Comparison of ENCODE assay signal across 8 mouse cellular contexts in genomic region chr8:109692443-109693145, GRCm38 (mm10). TPM values are rescaled to one million over a fixed set of nuclear protein-coding genes. Genes with fewer than 3 reads are reported as not detected.
DNase-seq lines count a peak whose midpoint lies in the region; ATAC-seq and TF ChIP-seq lines count a peak whose summit lies in the region.

No protein-coding gene starts in this region.

- no peaks in the 10 kb centered on the region for H3K9me3 ChIP-seq in heart, embryonic 10.5 days
- no peaks in the 10 kb centered on the region for H3K9me3 ChIP-seq in lung, postnatal 0 days (ENCODE audit: low read length)

- H3K27me3 ChIP-seq in heart, embryonic 10.5 days (ENCODE audit: insufficient read depth, poor library complexity, severe bottlenecking) = no peaks in the 10 kb centered on the region
- no peaks in the 10 kb centered on the region for H3K27me3 ChIP-seq in lung, postnatal 0 days (replicated peaks; ENCODE audit: insufficient read depth, low read length)

- peak overlapping the region; percentile 99 for H3K4me3 ChIP-seq in heart, embryonic 10.5 days
- peak overlapping the region; percentile 98 for H3K4me3 ChIP-seq in lung, postnatal 0 days (ENCODE audit: low read depth, low read length)

- 1% methylated on average over 38 of the region's 38 CpGs for WGBS in heart, embryonic 10.5 days
- WGBS in lung, postnatal 0 days = 0% methylated on average over 36 of the region's 38 CpGs

- H3K27ac ChIP-seq in heart, embryonic 10.5 days = peak overlapping the region; percentile 96
- H3K27ac ChIP-seq in lung, postnatal 0 days (ENCODE audit: low read length) = peak overlapping the region; percentile 85

- peak; percentile 13 to 36 for ATAC-seq in hematopoietic stem cell, adult 5-6 weeks (replicated peaks in 1 of 2; ENCODE audit: insufficient read depth in 1 of 2, low FRiP score in 2 of 2, low TSS enrichment in 1 of 2, low read depth in 1 of 2, poor library complexity in 2 of 2, severe bottlenecking in 2 of 2)
- ATAC-seq in lung, postnatal 0 days = peak; percentile 66

- peaks cover 15% of the 10 kb centered on the region for H3K4me1 ChIP-seq in heart, embryonic 10.5 days
- peaks cover 7% of the 10 kb centered on the region for H3K4me1 ChIP-seq in lung, postnatal 0 days (ENCODE audit: insufficient read depth, low read depth, low read length)

- no peak for TF ChIP-seq CTCF in lung, postnatal 0 days (IDR thresholded peaks at IDR 0.05)

- no peak for TF ChIP-seq EP300 in lung, postnatal 0 days (IDR thresholded peaks at IDR 0.05)

- H3K36me3 ChIP-seq in heart, embryonic 10.5 days = peaks cover 10% of the 10 kb centered on the region; the same call in 1 of the 2 replicates
- no peaks in the 10 kb centered on the region for H3K36me3 ChIP-seq in lung, postnatal 0 days (ENCODE audit: insufficient read depth, low read length)

- peak; percentile 84 for DNase-seq in heart, embryonic 10.5 days (ENCODE audit: low spot score)
- no peak for DNase-seq in heart, adult 11 months
- DNase-seq in CD4-positive helper T cell, adult 2 months (ENCODE audit: low read depth, low spot score) = peak; percentile 23
- peak; percentile 47 for DNase-seq in c-Kit-negative CD71-positive TER-119-positive erythroid progenitor cells, embryonic 14.5 days (ENCODE audit: low read depth, low spot score)
- DNase-seq in lung, postnatal 0 days (ENCODE audit: low spot score) = peak; percentile 68
- no peak for DNase-seq in right cerebral cortex, postnatal 25 days
- no peak for DNase-seq in layer of hippocampus, postnatal 10 days (ENCODE audit: low spot score in 2 of 2)

- H3K4me2 ChIP-seq in lung, postnatal 0 days (replicated peaks; ENCODE audit: low read depth, low read length) = peak overlapping the region; percentile 62

- peak overlapping the region; percentile 89 for H3K9ac ChIP-seq in lung, postnatal 0 days (replicated peaks; ENCODE audit: low read depth)

RNA-seq across cellular contexts. Expression of gene Ist1, which starts 0.5 kb away (rescaled TPM):
- polyA plus RNA-seq in heart, embryonic 10.5 days (2016; fragmentation: Nextera tagmentation; extraction: Ambion mirVana) = 100 and 103 TPM in 2 replicates
- total RNA-seq in hematopoietic stem cell, adult 5-6 weeks (2017) = 87.7 and 109 TPM in 2 replicates
- 91.3 and 105 TPM in 2 replicates for polyA plus RNA-seq in lung, postnatal 0 days (2015; fragmentation: Nextera tagmentation; extraction: Ambion mirVana)
- total RNA-seq in layer of hippocampus, postnatal 10 days (2021) = 100 to 1,000 TPM in 1 of 2 experiments, 10 to 100 TPM in 1; 95.8 to 103 TPM

RNA-seq across cellular contexts. Expression of gene Zfp821, which starts 12.8 kb away (rescaled TPM):
- 18.5 and 23.4 TPM in 2 replicates for polyA plus RNA-seq in heart, embryonic 10.5 days (2016; fragmentation: Nextera tagmentation; extraction: Ambion mirVana)
- 7.6 and 8.9 TPM in 2 replicates for total RNA-seq in hematopoietic stem cell, adult 5-6 weeks (2017)
- 13.2 and 14.4 TPM in 2 replicates for polyA plus RNA-seq in lung, postnatal 0 days (2015; fragmentation: Nextera tagmentation; extraction: Ambion mirVana)
- total RNA-seq in layer of hippocampus, postnatal 10 days (2021) = 10 to 100 TPM; 63.7 to 65.0 TPM

RNA-seq across cellular contexts. Expression of gene Atxn1l, which starts 44.9 kb away (rescaled TPM):
- 6.1 and 6.4 TPM in 2 replicates for polyA plus RNA-seq in heart, embryonic 10.5 days (2016; fragmentation: Nextera tagmentation; extraction: Ambion mirVana)
- 13.3 and 14.1 TPM in 2 replicates for total RNA-seq in hematopoietic stem cell, adult 5-6 weeks (2017)
- 3.9 and 4.8 TPM in 2 replicates for polyA plus RNA-seq in lung, postnatal 0 days (2015; fragmentation: Nextera tagmentation; extraction: Ambion mirVana)
- 10 to 100 TPM; 40.8 to 41.1 TPM for total RNA-seq in layer of hippocampus, postnatal 10 days (2021)

Comparison
In these comparisons a context has a peak if more than half of its experiments do, and no peak if none do; other contexts are left out.
1. DNase-seq: peak in heart, embryonic 10.5 days (single experiment), CD4-positive helper T cell, adult 2 months (single experiment), c-Kit-negative CD71-positive TER-119-positive erythroid progenitor cells, embryonic 14.5 days (single experiment) and lung, postnatal 0 days (single experiment); none in heart, adult 11 months (single experiment), right cerebral cortex, postnatal 25 days (single experiment) and layer of hippocampus, postnatal 10 days (0 of 2).